Mouse (Mus musculus) heart, postnatal 0 days (tissue): ENCODE results near the gene Ntf3.

Source experiments
- CTCF ChIP-seq: IDR thresholded peaks from 2 replicates; pipeline ENCODE4 v1.5.1; 2016; ENCODE audit warnings: antibody characterized with exemption, control low read depth, low read depth
- EP300 ChIP-seq: IDR thresholded peaks from 2 replicates; pipeline ENCODE4 v1.6.1; 2016; ENCODE audit warnings: antibody characterized with exemption, low read depth

DNA sequence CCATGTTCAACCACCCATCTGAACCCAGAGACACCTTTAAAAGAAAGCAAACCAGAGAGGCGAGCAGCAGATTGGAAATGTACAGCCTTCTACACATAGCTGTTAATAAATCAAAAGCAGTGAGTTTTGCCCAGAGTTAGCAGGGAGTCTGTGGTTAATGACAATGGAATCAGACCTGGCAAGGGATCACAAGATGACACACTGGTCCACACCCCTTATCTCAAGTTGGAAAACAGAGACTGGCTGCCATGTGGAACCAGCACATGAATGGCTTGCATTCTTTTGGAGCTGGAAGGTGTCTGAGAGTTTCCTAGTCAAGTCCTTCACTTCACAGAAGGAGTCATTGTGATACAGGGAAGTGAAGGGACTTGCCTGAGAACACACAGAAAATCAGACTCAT is 5.4 kb upstream of the Ntf3 start:
- TF ChIP-seq CTCF (no peak), EP300 (no peak)
